ENCODE assay signal across 22 mouse cellular contexts in genomic region chr9:32373656-32374055, GRCm38 (mm10). TPM values are rescaled to one million over a fixed set of nuclear protein-coding genes. Genes with fewer than 3 reads are reported as not detected.
"Had no signal": no experiment of that assay in that cellular context is flagged by ENCODE, and none has a peak within 500 bp of the region (broad histone marks: within the 10 kb centered on the region; RNA-seq: fewer than 3 reads in every experiment).

No protein-coding gene starts in this region.

- H3K4me3 ChIP-seq: midbrain, embryonic 10.5 days; midbrain, embryonic 12.5 days; neural tube, embryonic 12.5 days; stomach, embryonic 15.5 days had no signal

- H3K27ac ChIP-seq: midbrain, embryonic 10.5 days; midbrain, embryonic 12.5 days; neural tube, embryonic 12.5 days; stomach, embryonic 15.5 days; stomach, postnatal 0 days had no signal

- H3K36me3 ChIP-seq: midbrain, embryonic 10.5 days; midbrain, embryonic 12.5 days; neural tube, embryonic 12.5 days; stomach, embryonic 15.5 days had no signal

- H3K27me3 ChIP-seq: midbrain, embryonic 12.5 days; neural tube, embryonic 12.5 days; stomach, embryonic 15.5 days had no signal

- H3K9me3 ChIP-seq: midbrain, embryonic 10.5 days; midbrain, embryonic 12.5 days; neural tube, embryonic 12.5 days; stomach, embryonic 15.5 days had no signal

- DNase-seq: lung, adult 18-20 months; lung, embryonic 14.5 days; lung, postnatal 10 days; lung, postnatal 4 days; midbrain, embryonic 14.5 days; right cerebral cortex, postnatal 14 days; thymus, adult 2 months; thymus, postnatal 25 days; thymus, postnatal 4 days had no signal

- H3K9ac ChIP-seq: lung, embryonic 14.5 days; midbrain, embryonic 12.5 days; neural tube, embryonic 12.5 days; stomach, embryonic 15.5 days had no signal

- ATAC-seq: midbrain, embryonic 16.5 days had no signal

- H3K4me1 ChIP-seq: stomach, embryonic 15.5 days had no signal

- H3K4me2 ChIP-seq: lung, embryonic 14.5 days; midbrain, embryonic 12.5 days; neural tube, embryonic 12.5 days; stomach, embryonic 15.5 days had no signal

RNA-seq across cellular contexts. Expression of gene Kcnj1, which starts 1.4 kb away (rescaled TPM):
- total RNA-seq: megakaryocyte, adult 5-6 weeks; megakaryocyte-erythroid progenitor cell, adult 5-6 weeks had no signal
- polyA plus RNA-seq: lung, embryonic 14.5 days; lung, embryonic 16.5 days; midbrain, embryonic 10.5 days; midbrain, embryonic 12.5 days; midbrain, embryonic 14.5 days; midbrain, embryonic 16.5 days; neural tube, embryonic 12.5 days; neural tube, embryonic 14.5 days; stomach, embryonic 15.5 days; stomach, postnatal 0 days; urinary bladder, adult 2 months had no signal

RNA-seq across cellular contexts. Expression of gene Kcnj5, which starts 29.5 kb away (rescaled TPM):
- total RNA-seq: monocyte, adult 5-6 weeks had no signal
- polyA plus RNA-seq: testis, adult 2 months had no signal
